8 mouse cellular contexts compared by ENCODE assay signal in genomic region chr17:33759767-33760254, GRCm38 (mm10). TPM values are rescaled to one million over a fixed set of nuclear protein-coding genes. Genes with fewer than 3 reads are reported as not detected.
A peak's percentile ranks its signal among the peaks of the same experiment; 100 is the strongest.
DNase-seq lines count a peak whose midpoint lies in the region; ATAC-seq and TF ChIP-seq lines count a peak whose summit lies in the region.

No protein-coding gene starts in this region.

- no peaks in the 10 kb centered on the region for H3K9me3 ChIP-seq in embryonic facial prominence, embryonic 13.5 days
- no peaks in the 10 kb centered on the region for H3K9me3 ChIP-seq in limb, embryonic 12.5 days
- H3K9me3 ChIP-seq in midbrain, embryonic 14.5 days (ENCODE audit: control insufficient read depth, low read length) = no peaks in the 10 kb centered on the region

- H3K4me1 ChIP-seq in embryonic facial prominence, embryonic 13.5 days = peaks cover 45% of the 10 kb centered on the region
- peaks cover 31% of the 10 kb centered on the region for H3K4me1 ChIP-seq in heart, adult 2 months (ENCODE audit: control insufficient read depth, insufficient read depth, low read length)
- peaks cover 40% of the 10 kb centered on the region for H3K4me1 ChIP-seq in limb, embryonic 12.5 days (replicated peaks)
- peaks cover 44% of the 10 kb centered on the region for H3K4me1 ChIP-seq in midbrain, embryonic 14.5 days (ENCODE audit: control insufficient read depth, insufficient read depth, low read length)

- WGBS in embryonic facial prominence, embryonic 13.5 days = under 1% methylated on average over 38 of the region's 38 CpGs
- 2% methylated on average over 34 of the region's 38 CpGs for WGBS in heart, adult 2 months
- under 1% methylated on average over 38 of the region's 38 CpGs for WGBS in limb, embryonic 12.5 days
- WGBS in midbrain, embryonic 14.5 days = 1% methylated on average over 36 of the region's 38 CpGs

- peak overlapping the region; percentile 74 for H3K4me3 ChIP-seq in embryonic facial prominence, embryonic 13.5 days
- peak overlapping the region; percentile 100 for H3K4me3 ChIP-seq in heart, adult 2 months
- peak overlapping the region; percentile 74 for H3K4me3 ChIP-seq in limb, embryonic 12.5 days (replicated peaks)
- peak overlapping the region; percentile 84 for H3K4me3 ChIP-seq in midbrain, embryonic 14.5 days (replicated peaks; ENCODE audit: low read depth, low read length)

- 0 out of 2 replicates have a peak, but pooled peaks cover 11% of the 10 kb centered on the region for H3K36me3 ChIP-seq in embryonic facial prominence, embryonic 13.5 days
- peaks cover 18% of the 10 kb centered on the region for H3K36me3 ChIP-seq in heart, adult 2 months (ENCODE audit: control insufficient read depth, insufficient read depth, low read length)
- H3K36me3 ChIP-seq in limb, embryonic 12.5 days = peaks cover 19% of the 10 kb centered on the region; the same call in 1 of the 2 replicates
- H3K36me3 ChIP-seq in midbrain, embryonic 14.5 days (ENCODE audit: control insufficient read depth, insufficient read depth, low read length) = no peaks in the 10 kb centered on the region; the same call in 1 of the 2 replicates

- intact Hi-C loops in heart, adult 2 months (cut with DNase I) = no loop called here

- peak overlapping the region; percentile 99 for H3K27ac ChIP-seq in embryonic facial prominence, embryonic 13.5 days
- H3K27ac ChIP-seq in heart, adult 2 months = peak overlapping the region; percentile 100
- peak overlapping the region; percentile 99 for H3K27ac ChIP-seq in limb, embryonic 12.5 days
- H3K27ac ChIP-seq in midbrain, embryonic 14.5 days (replicated peaks; ENCODE audit: low read depth, low read length) = peak overlapping the region; percentile 99

- H3K27me3 ChIP-seq in embryonic facial prominence, embryonic 13.5 days = no peaks in the 10 kb centered on the region
- no peaks in the 10 kb centered on the region for H3K27me3 ChIP-seq in heart, adult 2 months (ENCODE audit: control insufficient read depth, insufficient read depth, low read length)
- H3K27me3 ChIP-seq in limb, embryonic 12.5 days = no peaks in the 10 kb centered on the region
- H3K27me3 ChIP-seq in midbrain, embryonic 14.5 days (ENCODE audit: control insufficient read depth, insufficient read depth, low read length) = no peaks in the 10 kb centered on the region

- no peak for TF ChIP-seq CTCF in heart, adult 2 months (IDR thresholded peaks at IDR 0.05)

- peak overlapping the region; percentile 80 for H3K4me2 ChIP-seq in embryonic facial prominence, embryonic 13.5 days
- peak overlapping the region; percentile 68 for H3K4me2 ChIP-seq in limb, embryonic 12.5 days
- H3K4me2 ChIP-seq in midbrain, embryonic 14.5 days (ENCODE audit: low read length) = peak overlapping the region; percentile 79

- TF ChIP-seq POLR2A in heart, adult 2 months (IDR thresholded peaks at IDR 0.05; ENCODE audit: insufficient read depth, low read depth, low read length) = no peak; the same call in 1 of the 2 replicates

- ATAC-seq in embryonic facial prominence, embryonic 13.5 days (ENCODE audit: insufficient number of reproducible peaks, insufficient read depth, low FRiP score, low TSS enrichment, low read depth) = peak; percentile 85
- ATAC-seq in limb, embryonic 12.5 days (ENCODE audit: insufficient number of reproducible peaks, insufficient read depth, low FRiP score, low TSS enrichment, low read depth) = peak; percentile 84
- peak; percentile 82 for ATAC-seq in midbrain, embryonic 14.5 days (ENCODE audit: low FRiP score, low TSS enrichment)

- 0 out of 2 replicates have a peak, but pooled peaks have one; percentile 29 for TF ChIP-seq EP300 in heart, adult 2 months (IDR thresholded peaks at IDR 0.05; ENCODE audit: insufficient read depth, low read depth, low read length)

- H3K9ac ChIP-seq in embryonic facial prominence, embryonic 13.5 days = peak overlapping the region; percentile 97
- H3K9ac ChIP-seq in heart, adult 2 months (ENCODE audit: low read depth, low read length) = peak overlapping the region; percentile 95
- peak overlapping the region; percentile 95 for H3K9ac ChIP-seq in limb, embryonic 12.5 days (replicated peaks)
- peak overlapping the region; percentile 93 for H3K9ac ChIP-seq in midbrain, embryonic 14.5 days (replicated peaks; ENCODE audit: low read length)

- DNase-seq in 3T3-L1 (ENCODE audit: low read depth, low spot score) = peak; percentile 96
- DNase-seq in adrenal gland, postnatal 36 days = peak; percentile 98 to 100
- DNase-seq in heart, adult 2 months = peak; percentile 93 to 97
- peak; percentile 94 to 97 for DNase-seq in kidney, adult 8-10 months
- DNase-seq in midbrain, embryonic 14.5 days = peak; percentile 88
- DNase-seq in spleen, adult 12 weeks (ENCODE audit: low spot score) = peak; percentile 95

- peaks cover under 1% of the 10 kb centered on the region for H3K79me2 ChIP-seq in heart, adult 2 months (replicated peaks; ENCODE audit: control insufficient read depth, insufficient read depth, low read length)

RNA-seq across cellular contexts. Expression of gene Rab11b, which starts 0.5 kb away (rescaled TPM):
- total RNA-seq in adrenal gland, postnatal 36 days (2021) = 100 to 1,000 TPM; 231 to 299 TPM
- polyA plus RNA-seq in embryonic facial prominence, embryonic 13.5 days (2015; fragmentation: Nextera tagmentation; extraction: Ambion mirVana) = 324 and 385 TPM in 2 replicates
- total RNA-seq in heart, adult 2 months (2021) = 100 to 1,000 TPM; 238 to 272 TPM
- polyA plus RNA-seq in heart, adult 2 months (2012; rRNA removed) = 388 and 477 TPM in 2 replicates
- polyA plus RNA-seq in limb, embryonic 12.5 days (2016; fragmentation: Nextera tagmentation; extraction: Ambion mirVana) = 335 and 351 TPM in 2 replicates
- 417 and 541 TPM in 2 replicates for polyA plus RNA-seq in midbrain, embryonic 14.5 days (2014; fragmentation: Nextera tagmentation; extraction: Ambion mirVana)

RNA-seq across cellular contexts. Expression of gene Angptl4, which starts 21.8 kb away (rescaled TPM):
- 100 to 1,000 TPM in 1 of 2 experiments, 10 to 100 TPM in 1; 62.7 to 110 TPM for total RNA-seq in adrenal gland, postnatal 36 days (2021)
- 53.0 and 60.7 TPM in 2 replicates for polyA plus RNA-seq in embryonic facial prominence, embryonic 13.5 days (2015; fragmentation: Nextera tagmentation; extraction: Ambion mirVana)
- 1 to 10 TPM; 4.7 to 7.2 TPM for total RNA-seq in heart, adult 2 months (2021)
- polyA plus RNA-seq in heart, adult 2 months (2012; rRNA removed) = 13.2 and 18.9 TPM in 2 replicates
- 43.2 and 43.7 TPM in 2 replicates for polyA plus RNA-seq in limb, embryonic 12.5 days (2016; fragmentation: Nextera tagmentation; extraction: Ambion mirVana)
- polyA plus RNA-seq in midbrain, embryonic 14.5 days (2014; fragmentation: Nextera tagmentation; extraction: Ambion mirVana) = 8.0 and 18.4 TPM in 2 replicates

RNA-seq across cellular contexts. Expression of gene March2, which starts 41.3 kb away (rescaled TPM):
- 100 to 1,000 TPM in 1 of 2 experiments, 10 to 100 TPM in 1; 92.9 to 119 TPM for total RNA-seq in adrenal gland, postnatal 36 days (2021)
- polyA plus RNA-seq in embryonic facial prominence, embryonic 13.5 days (2015; fragmentation: Nextera tagmentation; extraction: Ambion mirVana) = 42.6 and 46.9 TPM in 2 replicates
- total RNA-seq in heart, adult 2 months (2021) = 100 to 1,000 TPM; 136 to 182 TPM
- 146 and 147 TPM in 2 replicates for polyA plus RNA-seq in heart, adult 2 months (2012; rRNA removed)
- polyA plus RNA-seq in limb, embryonic 12.5 days (2016; fragmentation: Nextera tagmentation; extraction: Ambion mirVana) = 39.1 and 39.4 TPM in 2 replicates
- 45.2 and 62.6 TPM in 2 replicates for polyA plus RNA-seq in midbrain, embryonic 14.5 days (2014; fragmentation: Nextera tagmentation; extraction: Ambion mirVana)

RNA-seq across cellular contexts. Expression of gene Kank3, which starts 50.5 kb away (rescaled TPM):
- total RNA-seq in adrenal gland, postnatal 36 days (2021) = 10 to 100 TPM; 72.2 to 90.5 TPM
- polyA plus RNA-seq in embryonic facial prominence, embryonic 13.5 days (2015; fragmentation: Nextera tagmentation; extraction: Ambion mirVana) = 34.4 and 37.9 TPM in 2 replicates
- 10 to 100 TPM; 54.6 to 61.0 TPM for total RNA-seq in heart, adult 2 months (2021)
- polyA plus RNA-seq in heart, adult 2 months (2012; rRNA removed) = 139 and 168 TPM in 2 replicates
- polyA plus RNA-seq in limb, embryonic 12.5 days (2016; fragmentation: Nextera tagmentation; extraction: Ambion mirVana) = 28.1 and 28.7 TPM in 2 replicates
- 39.5 and 45.8 TPM in 2 replicates for polyA plus RNA-seq in midbrain, embryonic 14.5 days (2014; fragmentation: Nextera tagmentation; extraction: Ambion mirVana)

Comparison
In these comparisons a context has a peak if more than half of its experiments do, and no peak if none do; other contexts are left out.
1. Peak in every context shown above with its lines: DNase-seq, ATAC-seq, H3K4me3 ChIP-seq and H3K27ac ChIP-seq.